Mouse (Mus musculus) layer of hippocampus, adult 8-10 months (tissue): ENCODE results near the gene Olfr968. TPM values are rescaled to one million over a fixed set of nuclear protein-coding genes. Genes with fewer than 3 reads are reported as not detected.

Experiments used
- DNase-seq, 2 experiments: peaks; one replicate each; pipeline ENCODE4 v3.0.0; 2022; ENCODE audit warnings: low spot score in 2 of 2
- total RNA-seq, 4 experiments: library from RNA; stranded (reverse); gene quantifications; 2 replicates each; pipeline ENCODE4 v1.2.4; 2022

Gene Olfr968
- total RNA-seq, result not detected

DNA sequence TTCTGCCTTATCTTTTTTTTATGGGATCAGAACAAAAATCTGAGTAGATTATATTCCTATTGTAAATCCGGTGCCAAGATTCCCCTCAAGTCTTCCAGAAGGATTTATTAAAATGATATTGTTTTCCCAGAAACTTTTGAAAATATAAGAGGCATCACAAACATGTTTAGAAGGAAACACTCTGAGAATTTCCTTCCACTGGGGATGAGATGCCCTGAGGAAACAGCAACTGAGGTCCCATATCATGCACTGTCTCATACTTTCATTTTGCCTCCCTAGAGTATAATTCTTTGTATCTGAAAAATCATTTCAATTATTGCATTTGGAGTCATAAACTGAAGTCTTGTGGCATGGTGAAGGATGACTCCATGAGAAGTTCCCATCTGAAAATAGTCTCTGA, at the start of gene Olfr968:
Gene Olfr968 (minus strand): TSS at position 101 of the 400 bp plus-strand sequence.
- DNase-seq, result no peak

DNA sequence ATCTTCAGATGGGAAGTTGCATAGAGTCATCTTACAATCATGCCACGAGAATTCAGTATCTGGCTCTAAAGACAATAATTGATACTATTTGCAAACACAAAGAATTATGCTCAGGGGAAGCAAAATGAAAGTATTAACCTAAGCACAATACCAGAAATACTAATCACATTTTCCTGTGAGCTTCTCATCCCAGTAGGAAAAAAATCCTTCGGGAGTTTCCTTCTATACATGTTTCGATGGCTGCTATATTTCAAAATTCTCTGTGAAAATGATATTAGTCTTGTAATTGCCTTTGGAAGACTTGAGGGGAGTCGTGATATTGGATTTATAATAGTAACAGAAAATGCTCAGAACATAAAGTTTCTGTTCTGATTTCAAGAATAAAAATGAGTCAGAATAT, 25.5 kb upstream of the Olfr968 start, which contains the start of gene Olfr970:
Gene Olfr970 (plus strand): TSS at position 301 of the 400 bp plus-strand sequence.
- no peak for DNase-seq

DNA sequence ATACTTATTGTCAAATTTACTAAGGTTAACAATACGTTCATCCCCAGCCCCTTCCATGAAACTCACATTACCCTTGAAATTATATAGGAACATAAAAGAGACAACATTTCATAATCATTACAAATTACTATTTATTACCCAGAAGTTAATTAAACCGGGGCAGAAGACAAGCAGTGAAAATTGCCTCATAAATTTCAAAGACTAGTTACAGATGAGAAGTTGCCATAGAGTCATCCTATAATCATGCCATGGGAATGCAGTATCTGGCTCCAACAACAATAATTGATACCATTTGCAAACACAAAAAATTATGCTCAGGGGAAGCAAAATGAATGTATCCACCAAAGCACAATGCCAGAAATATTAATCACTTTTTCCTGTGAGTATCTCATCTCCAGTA, 7.5 kb upstream of the Olfr968 start, which contains the start of gene Olfr969:
Gene Olfr969 (plus strand): TSS at position 388 of the 400 bp plus-strand sequence.
- DNase-seq, result no peak

- no peak for DNase-seq
Observed at GRCm38 (mm10) chr9:39746428-39746827, 36.6 kb downstream of the Olfr968 start.

- DNase-seq, result no peak
Observed at GRCm38 (mm10) chr9:39745949-39746348, 37.1 kb downstream of the Olfr968 start, which contains the start of gene Olfr967. Olfr967 (plus strand) TSS chr9:39746249.

DNA sequence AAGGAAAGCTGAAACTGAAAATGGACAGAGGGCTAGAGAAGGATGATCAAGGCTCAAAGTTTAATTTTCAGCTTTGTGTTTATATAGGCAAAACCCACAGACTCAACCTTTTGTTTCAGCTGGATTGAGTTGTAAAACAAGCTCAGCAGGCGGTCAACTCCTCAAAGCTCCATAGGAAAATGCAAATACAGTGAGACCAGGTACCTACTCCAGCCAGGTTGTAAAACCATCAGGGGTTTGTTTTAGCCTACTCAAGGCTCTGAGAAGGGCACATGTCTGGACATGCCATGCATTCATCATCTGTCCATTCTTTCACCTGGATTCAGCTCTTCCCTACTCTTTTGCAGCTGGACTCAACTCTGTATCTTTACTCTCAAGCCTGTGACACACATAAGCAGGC, 42.3 kb downstream of the Olfr968 start:
- DNase-seq, result no peak

DNA sequence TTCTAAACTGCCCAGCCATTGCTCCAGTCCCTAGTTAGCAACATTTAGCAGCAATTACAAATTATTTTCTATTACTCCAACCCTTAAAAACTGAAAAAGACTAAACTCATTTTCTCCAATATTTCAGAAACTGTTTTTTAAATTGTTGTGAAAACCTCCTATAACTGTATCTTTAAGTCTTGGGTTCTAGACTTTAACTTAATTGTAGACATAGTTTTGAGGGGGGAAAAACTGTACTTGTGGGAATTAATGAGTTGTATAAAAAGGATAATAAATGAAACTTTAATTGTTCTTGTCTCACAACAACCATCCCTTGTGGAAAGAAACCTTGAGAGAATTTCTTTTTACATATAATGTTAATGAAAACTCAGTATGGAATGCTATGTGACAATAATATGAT, 52.4 kb downstream of the Olfr968 start, which contains the start of gene Olfr150:
Gene Olfr150 (plus strand): TSS at position 301 of the 400 bp plus-strand sequence.
- no peak for DNase-seq

Other genes with a start within 250 kb of the Olfr968 start
- gene Olfr958, start 229.2 kb downstream of the Olfr968 start, total RNA-seq, result not detected
- not detected for gene Olfr959, start 207.7 kb downstream of the Olfr968 start, total RNA-seq
- gene AW551984, start 178.8 kb downstream of the Olfr968 start, total RNA-seq, result 1 to 10 TPM; 5.4 to 8.3 (median 7.7) TPM
- not detected for gene Olfr148, start 172.6 kb downstream of the Olfr968 start, total RNA-seq
- not detected for gene Olfr960, start 161.9 kb downstream of the Olfr968 start, total RNA-seq
- not detected for gene Olfr961, start 138.2 kb downstream of the Olfr968 start, total RNA-seq
- not detected for gene Olfr963, start 116.0 kb downstream of the Olfr968 start, total RNA-seq
- not detected for gene Olfr149, start 76.1 kb downstream of the Olfr968 start, total RNA-seq
- not detected for gene Olfr965, start 71.9 kb downstream of the Olfr968 start, total RNA-seq
- not detected for gene Olfr150, start 52.3 kb downstream of the Olfr968 start, total RNA-seq
- gene Olfr967, start 37.0 kb downstream of the Olfr968 start, total RNA-seq, result not detected
- not detected for gene Olfr969, start 7.7 kb upstream of the Olfr968 start, total RNA-seq
- not detected for gene Olfr970, start 25.6 kb upstream of the Olfr968 start, total RNA-seq
- not detected for gene Olfr971, start 53.6 kb upstream of the Olfr968 start, total RNA-seq
- not detected for gene Olfr972, start 83.2 kb upstream of the Olfr968 start, total RNA-seq
- not detected for gene Olfr229, start 124.1 kb upstream of the Olfr968 start, total RNA-seq
- gene Olfr974, start 154.2 kb upstream of the Olfr968 start, total RNA-seq, result not detected
- not detected for gene Olfr975, start 168.8 kb upstream of the Olfr968 start, total RNA-seq
- not detected for gene Olfr976, start 177.9 kb upstream of the Olfr968 start, total RNA-seq
- not detected for gene Olfr978, start 208.9 kb upstream of the Olfr968 start, total RNA-seq
- not detected for gene Olfr979, start 220.2 kb upstream of the Olfr968 start, total RNA-seq
- gene Olfr980, start 226.3 kb upstream of the Olfr968 start, total RNA-seq, result not detected
- not detected for gene Olfr981, start 238.2 kb upstream of the Olfr968 start, total RNA-seq